Mouse (Mus musculus): ENCODE measurements at regions not wholly inside any gene's neighbourhood (a gene's known extent, or its start where the extent isn't known, plus 50 kb on each side); places are given as distances from the start of the nearest gene placed in this dataset.
A peak's percentile ranks its signal among the peaks of the same experiment; 100 is the strongest.

- no peak for DNase-seq
Measured at GRCm38 (mm10) chr4:98282275-98282674, 100.8 kb downstream of the Tm2d1 start.

DNA sequence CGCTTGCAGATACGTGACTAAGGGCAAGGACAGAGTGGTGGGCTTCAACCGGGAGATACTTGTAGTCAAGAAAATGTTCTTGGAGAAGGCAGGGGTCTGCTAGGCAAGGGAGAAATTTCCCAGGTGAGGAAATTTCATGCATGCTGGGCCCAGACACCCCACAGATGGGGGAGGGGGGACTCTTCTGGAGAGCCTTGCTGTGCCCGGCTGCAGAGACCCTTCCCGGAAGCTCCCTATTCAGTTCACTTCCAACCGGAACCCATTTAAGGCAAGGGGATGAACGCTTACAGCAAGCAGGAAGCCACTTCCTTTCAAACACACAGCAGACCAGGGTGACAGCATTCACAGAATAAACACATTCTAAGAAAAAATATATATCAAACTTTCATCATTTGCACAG is 124.8 kb downstream of the Tm2d1 start:
- no peak for DNase-seq

DNA sequence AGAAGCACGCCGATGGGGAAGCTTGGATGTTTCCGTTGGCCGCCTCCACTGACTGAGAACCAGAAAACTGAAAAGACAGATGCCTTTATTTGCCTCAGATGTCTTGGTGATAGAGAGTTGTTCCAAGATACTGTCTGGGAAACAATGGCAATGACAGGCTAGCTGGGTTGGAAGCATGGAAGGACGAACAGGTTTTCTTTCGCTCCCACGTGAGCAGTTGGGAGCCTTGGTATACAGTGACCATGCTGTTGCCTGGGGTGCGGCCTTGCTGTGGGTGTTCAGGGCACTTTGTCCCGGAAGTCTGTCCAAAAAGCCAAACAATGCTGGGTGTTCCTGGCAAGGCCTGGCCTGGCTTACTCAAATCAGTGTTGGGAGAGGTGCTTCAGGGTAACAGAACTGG is 125.4 kb downstream of the Tm2d1 start:
- peak; percentile 32 for DNase-seq

- DNase-seq = peak; percentile 61
Measured at GRCm38 (mm10) chr4:98254856-98255853, 128.0 kb downstream of the Tm2d1 start.

DNA sequence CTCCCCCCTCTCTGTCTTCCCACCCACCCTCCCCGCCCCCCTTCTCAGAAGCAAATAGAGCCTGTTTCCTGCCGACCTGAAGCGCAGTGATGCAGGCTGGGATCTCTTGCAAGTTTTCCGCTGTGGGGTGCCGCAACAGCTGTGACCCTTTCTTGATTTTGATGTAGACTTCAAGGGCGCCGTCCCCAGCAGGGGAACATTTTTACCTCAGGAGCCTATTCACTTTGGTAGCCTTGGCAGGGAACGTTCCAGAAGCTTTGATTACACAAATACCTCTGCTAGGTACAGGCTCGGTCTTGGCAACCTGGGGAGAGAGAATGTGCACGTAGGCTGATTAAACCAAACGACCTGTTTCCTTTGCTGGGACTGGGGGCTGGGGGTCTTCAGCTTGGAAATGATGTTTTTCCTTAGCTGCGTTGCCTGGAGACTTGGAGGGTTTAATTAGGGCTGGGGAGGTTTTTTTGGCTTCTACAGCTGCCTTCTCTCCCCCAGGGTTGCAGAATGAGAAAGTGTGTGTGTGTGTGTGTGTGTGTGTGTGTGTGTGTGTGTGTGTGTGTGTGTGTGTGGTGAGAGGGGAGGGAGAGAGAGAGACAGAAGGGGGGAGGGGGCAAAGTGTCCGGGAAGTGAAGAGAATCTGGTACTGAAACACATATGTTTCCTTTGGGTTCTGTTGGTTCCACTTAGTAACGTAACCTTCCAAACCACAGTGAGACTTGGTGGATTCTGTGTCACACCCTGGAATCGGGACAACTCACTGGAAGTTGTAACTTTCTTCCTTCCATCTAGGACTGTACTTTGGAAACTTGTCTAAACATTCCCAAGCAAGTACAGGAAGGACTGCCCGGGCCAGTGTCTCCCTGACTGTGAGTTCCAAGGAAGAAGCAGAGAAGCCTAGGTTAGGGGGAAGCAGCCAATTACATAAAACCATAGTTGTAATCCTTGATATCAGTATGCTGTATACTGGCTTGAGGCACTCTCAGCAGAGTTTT is 138.9 kb downstream of the Tm2d1 start:
- peak; percentile 27 for DNase-seq

- peak; percentile 41 for DNase-seq
Measured at GRCm38 (mm10) chr4:98243502-98243901, 139.6 kb downstream of the Tm2d1 start.

DNA sequence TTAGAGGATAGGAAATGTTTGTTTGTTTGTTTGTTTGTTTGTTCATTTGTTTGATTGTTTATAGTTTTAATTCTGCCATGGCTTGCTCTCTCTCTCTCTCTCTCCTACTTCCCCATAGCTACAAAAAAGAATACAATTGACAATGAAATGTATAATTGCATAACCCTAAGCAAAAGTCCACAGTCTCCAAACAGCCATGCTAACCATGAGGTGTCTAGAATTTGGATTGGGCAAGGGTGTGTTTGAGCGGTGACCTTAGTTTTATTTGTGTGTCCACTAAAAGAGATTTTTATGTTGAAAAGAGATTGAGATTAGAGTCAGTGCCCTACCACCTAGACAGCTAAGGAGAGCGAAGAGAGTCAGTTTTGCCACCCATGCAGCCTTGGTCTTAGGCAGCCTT is 141.2 kb downstream of the Tm2d1 start:
- DNase-seq = no peak

- no peak for DNase-seq
Measured at GRCm38 (mm10) chr4:98240289-98240688, 142.8 kb downstream of the Tm2d1 start.

DNA sequence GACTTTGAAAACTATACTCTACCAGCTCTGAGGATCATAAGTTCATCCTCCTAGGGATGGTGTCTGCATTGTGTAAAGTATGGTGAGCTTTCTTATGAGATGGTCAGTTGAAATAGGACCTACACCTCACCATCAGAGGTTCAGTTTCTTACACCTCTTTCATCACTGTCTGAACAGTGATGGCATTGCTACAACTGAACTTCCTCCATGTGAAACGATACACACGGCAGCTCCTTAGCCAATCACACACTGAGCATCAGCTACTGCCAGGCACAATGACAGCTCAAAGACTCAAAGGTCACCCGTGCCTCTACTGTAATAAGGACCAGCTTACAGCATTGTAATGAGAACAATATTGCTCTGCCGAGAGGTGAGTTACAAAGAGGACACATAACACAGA is 145.0 kb downstream of the Tm2d1 start:
- no peak for DNase-seq

DNA sequence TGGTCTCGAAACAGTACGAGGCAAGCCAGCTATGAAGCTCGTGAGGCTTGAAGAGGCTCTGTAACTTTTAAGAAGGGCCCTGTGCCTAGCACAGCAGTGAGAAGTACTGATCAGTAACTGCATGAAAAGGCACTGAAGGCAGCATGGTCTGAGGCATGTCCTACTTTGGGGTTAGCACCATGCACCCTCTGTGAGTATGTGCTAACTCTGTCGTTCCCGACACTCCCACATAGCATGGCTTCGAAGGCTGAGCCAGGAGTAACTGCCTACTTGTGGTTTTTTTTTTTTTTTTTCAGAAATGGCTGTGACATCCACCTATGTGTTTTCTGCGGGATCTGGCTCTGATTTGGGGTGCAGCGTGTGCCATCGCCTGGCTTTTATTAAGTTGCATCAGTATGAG is 145.6 kb downstream of the Tm2d1 start:
- no peak for DNase-seq

DNA sequence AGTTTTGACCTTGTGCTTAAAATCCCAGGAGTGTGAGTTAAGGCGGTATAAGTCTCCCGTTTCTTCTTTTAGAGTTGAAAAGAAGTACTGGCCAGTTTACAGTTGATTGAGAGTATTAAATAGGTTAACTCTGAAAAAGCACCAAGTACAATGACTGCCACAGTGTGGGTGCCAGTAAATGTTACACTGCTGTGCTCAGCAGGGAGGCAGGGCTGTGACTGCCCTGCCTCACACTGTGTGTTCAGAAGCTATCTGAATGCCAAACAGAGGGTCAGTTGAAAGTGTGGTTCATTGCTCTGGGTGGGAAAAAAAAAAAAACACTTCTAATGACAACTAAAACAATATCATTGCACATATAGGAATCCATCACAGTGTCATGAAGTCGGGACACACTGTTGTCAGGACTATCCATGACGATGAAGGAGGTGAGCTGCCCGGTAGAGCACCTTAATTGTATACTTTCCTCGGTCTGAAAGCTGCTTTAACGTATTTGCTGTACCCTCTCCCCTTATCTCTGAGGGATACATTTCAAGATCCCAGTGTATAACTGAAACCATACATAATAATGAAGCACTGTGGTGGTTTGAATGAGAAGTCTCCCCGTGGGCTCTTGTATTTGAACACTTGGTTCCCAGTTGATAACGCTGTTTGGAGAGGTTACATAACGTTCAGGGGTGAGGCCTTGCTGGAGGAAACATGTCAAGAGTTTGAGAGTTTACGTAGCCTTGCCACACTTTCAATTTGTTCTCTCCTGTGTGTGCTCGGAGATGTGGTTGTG is 146.9 kb downstream of the Tm2d1 start:
- DNase-seq = no peak

DNA sequence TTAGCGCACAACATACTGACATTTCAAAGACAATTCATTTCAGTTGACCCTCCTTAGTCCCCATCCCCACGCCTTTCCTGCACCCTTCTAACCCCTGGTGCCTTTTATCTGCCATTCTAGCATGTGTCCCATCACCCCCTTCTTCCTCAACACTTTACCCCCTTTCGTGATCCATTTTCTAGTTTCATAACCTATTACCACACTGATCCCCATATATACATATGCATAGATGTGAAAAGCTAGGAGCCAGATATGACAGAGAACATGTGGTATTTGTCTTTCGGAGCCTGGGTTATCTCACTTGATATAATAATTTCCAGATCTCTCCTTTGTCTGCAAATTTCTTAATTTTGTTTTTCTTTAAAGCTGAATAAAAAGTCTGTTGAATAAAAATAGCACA is 154.9 kb downstream of the Tm2d1 start:
- no peak for DNase-seq

DNA sequence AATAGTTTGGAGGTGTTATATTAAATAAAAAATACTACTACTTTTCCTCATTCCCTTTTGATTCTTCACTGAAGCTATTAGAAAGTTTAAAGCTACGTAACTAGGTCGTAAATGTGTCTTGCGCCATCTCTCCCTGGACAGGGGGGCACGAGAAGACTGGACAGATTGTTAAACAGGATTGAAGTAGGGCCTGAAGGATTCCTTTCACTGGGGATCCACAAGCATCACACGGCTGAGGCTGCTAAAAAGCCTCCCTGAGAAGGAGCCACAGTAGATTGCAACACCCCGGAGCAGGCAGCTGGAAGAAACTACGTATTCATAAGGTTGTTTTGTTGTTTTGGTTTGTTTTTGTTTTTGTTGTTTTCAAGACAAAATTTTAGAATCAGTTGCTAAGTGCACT is 158.7 kb downstream of the Tm2d1 start:
- no peak for DNase-seq

DNA sequence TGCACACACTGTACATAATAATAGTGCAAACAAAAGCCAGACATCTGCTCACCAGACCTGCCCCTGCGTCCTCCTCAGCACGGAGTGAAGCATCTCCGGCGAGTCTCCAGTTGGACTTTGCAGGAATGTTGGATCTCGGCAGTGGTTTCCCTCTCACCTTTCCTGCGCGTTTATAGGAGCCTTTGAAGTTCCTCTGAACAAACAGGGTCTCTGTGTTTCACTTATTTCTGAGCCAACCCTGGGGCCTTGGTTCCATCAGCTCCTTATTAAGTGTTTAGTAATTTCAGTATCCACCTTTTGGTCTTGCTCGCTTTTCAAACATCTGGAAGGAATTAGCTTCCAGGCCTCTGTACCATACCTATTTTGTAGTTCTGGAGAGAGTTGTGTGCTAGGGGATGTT is 159.7 kb downstream of the Tm2d1 start:
- no peak for DNase-seq

DNA sequence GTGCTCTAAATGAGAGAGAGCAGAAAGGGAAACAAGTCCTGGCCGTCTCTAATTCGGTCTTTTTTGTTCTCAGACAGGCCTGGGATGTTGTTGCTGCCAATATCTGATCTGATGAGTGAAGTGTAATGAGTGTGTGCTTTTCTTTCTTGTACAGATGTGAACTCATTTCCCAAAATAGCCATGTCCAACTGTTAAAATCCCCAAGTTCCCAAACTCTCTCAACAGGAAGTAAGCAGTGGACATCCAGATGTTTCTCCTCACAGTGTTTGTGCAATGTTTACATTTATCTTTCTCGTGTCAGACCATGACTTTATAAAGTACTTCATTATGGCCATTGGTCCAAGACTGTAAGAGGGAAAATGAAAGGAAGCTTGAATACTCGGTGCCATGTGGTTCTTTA is 161.5 kb downstream of the Tm2d1 start:
- no peak for DNase-seq

DNA sequence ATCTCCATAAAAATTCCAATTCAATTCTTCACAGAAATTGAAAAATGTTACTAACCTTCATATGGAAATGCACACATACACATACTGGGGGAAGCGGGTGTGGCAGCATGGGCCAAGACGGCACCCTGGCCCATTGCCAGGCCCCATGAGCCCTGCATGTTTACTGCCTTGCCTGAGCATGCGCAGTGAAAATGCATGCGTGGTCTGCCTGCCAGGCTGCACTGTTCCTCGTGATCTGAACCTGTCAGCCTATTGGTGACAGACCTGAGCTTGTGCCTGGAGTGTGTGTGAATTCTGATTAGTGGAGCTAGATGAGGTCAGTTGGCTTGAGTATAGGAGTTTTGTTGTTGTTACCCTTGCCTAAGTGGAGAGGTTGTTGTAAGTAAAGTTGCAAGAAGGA is 167.9 kb downstream of the Tm2d1 start:
- DNase-seq = no peak

- no peak for DNase-seq
Measured at GRCm38 (mm10) chr4:98207446-98207845, 175.7 kb downstream of the Tm2d1 start.

GRCm38 (mm10) chr4:98206245-98206970 is 176.7 kb downstream of the Tm2d1 start:
- no peak for DNase-seq

- no peak for DNase-seq
Measured at GRCm38 (mm10) chr4:98203129-98203528, 180.0 kb downstream of the Tm2d1 start.

GRCm38 (mm10) chr4:98202232-98202631 is 180.9 kb downstream of the Tm2d1 start:
- no peak for DNase-seq

DNA sequence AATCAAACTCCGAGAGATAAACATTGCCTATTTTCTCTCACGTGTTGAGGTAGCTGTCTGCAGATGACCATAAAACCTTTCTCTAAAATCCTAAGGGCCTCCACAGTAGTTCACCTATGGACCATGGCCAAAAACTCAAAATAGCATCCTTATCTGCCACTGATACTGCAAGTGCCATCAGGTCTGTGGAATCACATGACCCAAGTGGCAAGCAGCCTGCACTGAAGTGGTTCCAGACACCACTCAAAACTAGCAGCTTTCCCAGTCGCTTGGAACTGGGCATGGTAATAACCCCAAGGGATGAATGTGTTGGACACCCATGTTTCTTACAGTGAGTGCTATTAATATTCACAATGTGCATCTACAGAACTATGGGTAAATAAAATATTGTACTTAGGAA is 182.0 kb downstream of the Tm2d1 start:
- peak; percentile 28 for DNase-seq

GRCm38 (mm10) chr4:98200701-98201100 is 182.4 kb downstream of the Tm2d1 start:
- no peak for DNase-seq
